Mouse (Mus musculus): Measurements from ENCODE around the gene Psma1. TPM values are rescaled to one million over a fixed set of nuclear protein-coding genes. Genes with fewer than 3 reads are reported as not detected.

Psma1 gene
- total RNA-seq, 2 experiments from 2014 or later, result 134 to 146 TPM

DNA sequence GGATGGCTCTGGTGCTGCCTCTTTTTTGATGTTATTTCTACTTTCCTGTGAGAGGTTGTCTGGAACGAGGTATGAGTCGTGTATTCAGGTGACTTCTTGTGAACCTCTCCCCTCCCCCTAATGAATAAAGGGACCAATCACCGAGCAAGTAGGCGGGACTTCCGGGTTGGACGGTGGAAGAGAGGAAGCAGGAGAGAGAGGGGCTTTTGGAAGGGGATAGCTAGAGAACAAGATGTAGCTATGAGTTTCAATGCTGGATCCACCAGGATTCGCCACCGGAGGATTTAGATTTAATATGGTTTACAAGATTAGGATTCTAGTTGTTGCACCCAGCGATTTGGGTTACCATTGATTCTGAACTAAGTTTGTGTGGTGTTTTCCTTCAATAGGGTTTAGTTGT, 7.1 kb upstream of the Psma1 start:
- intact Hi-C loops (cut with DNase I), result loop anchor here (5.0 kb wide), 1 partner anchor 34 kb away; no protein-coding TSS in a partner anchor
- DNase-seq (ENCODE audit: low spot score), result no peak

DNA sequence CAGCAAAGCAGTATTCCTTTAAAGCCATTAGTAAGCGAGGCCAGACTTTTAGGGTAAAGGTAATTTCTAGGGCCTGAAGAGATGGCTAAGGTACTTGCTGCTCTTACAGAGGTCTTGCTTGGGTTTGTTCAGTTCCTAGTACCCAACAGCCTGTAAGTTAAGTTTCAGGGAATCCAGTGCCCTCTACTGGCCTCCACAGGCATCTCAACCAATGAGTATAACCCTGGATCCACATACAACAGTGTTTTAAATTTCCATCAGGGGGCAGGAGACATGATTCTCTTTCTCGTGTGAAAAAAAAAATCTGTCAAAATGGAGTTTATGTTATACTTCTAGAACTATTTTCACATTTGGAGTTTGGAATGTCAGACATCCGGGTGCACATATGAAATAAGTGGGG, 5.8 kb upstream of the Psma1 start:
- intact Hi-C loops (cut with DNase I), result loop anchor here (5.0 kb wide), 1 partner anchor 36 kb away; no protein-coding TSS in a partner anchor

GRCm38 (mm10) chr7:114275372-114276004, 430 bp downstream of the Psma1 start:
- intact Hi-C loops (cut with DNase I), result loop anchor here (2.0 to 10.0 kb wide), 3 partner anchors 19 to 219 kb away; partner anchors contain the start of gene Pde3b
- DNase-seq (ENCODE audit: low spot score), result no peak

More for the DNA sequence above, 5.8 kb upstream of the Psma1 start:
- no peak for DNase-seq (ENCODE audit: low spot score)

DNA sequence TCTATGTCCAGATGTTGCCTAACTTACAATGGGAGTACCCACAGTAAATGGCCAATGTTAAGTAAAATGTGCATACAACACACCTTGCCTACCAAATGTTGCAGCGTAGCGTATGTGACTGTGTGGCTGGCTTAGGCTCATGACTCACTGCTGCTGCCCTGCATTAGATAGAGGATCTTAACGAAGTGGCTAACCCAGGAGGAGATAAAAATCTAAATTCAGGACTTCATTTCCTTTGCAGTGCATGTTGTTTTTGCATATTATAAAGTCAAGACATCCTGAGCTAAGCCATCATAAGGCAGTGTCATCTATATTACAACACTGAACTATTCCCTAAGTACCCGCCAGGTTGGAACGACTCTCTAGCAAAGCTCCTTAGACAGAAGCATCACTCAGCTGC, 7.5 kb downstream of the Psma1 start:
- DNase-seq (ENCODE audit: low spot score), result no peak
- intact Hi-C loops (cut with DNase I), result no loop called here

DNA sequence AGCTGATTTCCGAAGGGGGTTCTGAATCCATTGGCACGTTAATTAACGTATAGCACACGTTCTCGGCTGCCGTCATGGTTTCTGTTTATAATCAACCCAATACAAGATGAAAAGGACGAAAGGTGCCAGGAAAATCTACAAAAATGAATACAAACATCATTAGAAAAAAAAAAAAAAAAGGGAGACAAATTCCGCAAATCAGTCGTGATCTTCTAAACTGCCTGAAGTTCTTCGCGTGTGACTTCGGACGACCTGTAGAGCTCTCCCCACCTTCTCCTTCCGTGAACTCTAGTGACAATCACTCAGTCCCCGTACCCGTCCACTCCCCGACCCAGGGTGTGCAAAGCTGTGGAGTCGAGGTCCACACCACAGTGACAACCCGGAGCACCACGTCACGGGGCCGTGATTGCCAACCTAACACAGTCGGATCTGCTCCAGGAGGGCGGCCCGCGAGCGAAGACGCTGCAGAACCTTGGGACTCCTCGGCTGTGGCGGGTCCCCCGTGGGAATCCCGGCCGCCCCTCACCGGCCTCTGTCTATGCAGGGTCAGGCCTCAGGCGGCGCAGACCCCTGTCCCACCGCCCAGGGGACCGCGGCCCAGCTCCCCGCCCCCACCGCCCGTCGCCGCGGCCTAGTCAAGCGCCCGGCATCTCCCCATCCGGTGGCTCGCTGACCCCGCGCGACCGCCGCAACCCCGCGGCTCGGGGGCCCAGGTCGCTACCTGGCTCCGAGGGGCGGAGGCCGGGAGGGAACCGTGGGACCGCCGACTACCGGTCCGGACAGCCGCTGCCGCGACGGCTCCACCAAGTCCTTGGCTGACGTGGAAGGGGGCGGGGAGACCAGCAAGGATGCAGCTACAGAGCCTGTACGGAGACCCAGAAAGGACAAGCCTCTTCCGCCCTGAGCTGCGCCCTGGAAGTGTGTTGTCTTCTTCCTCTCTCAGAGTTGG, 21.8 kb downstream of the Psma1 start, which contains the start of gene Copb1:
Gene Copb1, minus strand, starts transcription at position 827 of the 949 bp plus-strand sequence.
- intact Hi-C loops (cut with DNase I), result no loop called here
- peak; percentile 84 for DNase-seq (ENCODE audit: low spot score)

DNA sequence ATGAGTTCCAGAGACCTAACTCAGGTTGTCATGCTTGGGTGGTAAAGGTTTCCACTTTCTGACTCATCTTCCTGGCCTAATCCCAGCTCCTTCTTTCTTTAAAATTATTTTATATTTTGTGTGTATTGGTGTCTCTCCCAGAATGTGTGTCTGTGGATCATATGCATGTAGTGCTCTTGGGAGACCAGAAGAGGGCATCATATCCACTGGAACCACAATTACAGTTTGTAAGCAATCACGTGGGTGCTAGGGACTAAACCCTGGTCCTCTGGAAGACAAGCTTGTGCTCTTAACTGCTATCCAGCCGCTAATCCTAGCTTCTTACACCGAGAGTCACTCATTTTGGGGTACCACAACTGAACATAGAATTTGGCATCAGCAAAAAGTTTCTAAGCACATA, 24.2 kb downstream of the Psma1 start:
- no peak for DNase-seq (ENCODE audit: low spot score)
- intact Hi-C loops (cut with DNase I), result no loop called here

DNA sequence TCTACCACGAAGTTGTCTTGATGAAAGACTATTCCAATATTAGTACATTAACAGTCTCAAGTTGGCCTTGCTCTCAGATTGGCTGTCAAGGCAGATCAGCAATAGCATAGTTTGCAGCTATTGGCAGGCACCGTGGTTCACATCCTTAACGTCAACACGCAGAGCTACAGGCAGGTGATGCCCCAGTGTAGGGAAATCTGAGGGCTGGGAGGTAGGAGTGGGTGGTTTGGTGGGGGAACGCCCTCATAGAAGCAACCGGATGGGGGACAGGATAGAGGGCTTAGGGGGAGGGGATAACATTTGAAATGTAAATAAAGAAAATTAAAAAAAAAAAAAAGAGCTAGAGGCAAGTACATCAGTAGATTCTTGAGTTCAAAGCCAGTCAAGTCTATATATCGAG, 41.9 kb downstream of the Psma1 start:
- intact Hi-C loops (cut with DNase I), result no loop called here
- DNase-seq (ENCODE audit: low spot score), result no peak

- intact Hi-C loops (cut with DNase I), result no loop called here
- DNase-seq (ENCODE audit: low spot score), result no peak
Measured at GRCm38 (mm10) chr7:114232982-114233381, 42.9 kb downstream of the Psma1 start.

DNA sequence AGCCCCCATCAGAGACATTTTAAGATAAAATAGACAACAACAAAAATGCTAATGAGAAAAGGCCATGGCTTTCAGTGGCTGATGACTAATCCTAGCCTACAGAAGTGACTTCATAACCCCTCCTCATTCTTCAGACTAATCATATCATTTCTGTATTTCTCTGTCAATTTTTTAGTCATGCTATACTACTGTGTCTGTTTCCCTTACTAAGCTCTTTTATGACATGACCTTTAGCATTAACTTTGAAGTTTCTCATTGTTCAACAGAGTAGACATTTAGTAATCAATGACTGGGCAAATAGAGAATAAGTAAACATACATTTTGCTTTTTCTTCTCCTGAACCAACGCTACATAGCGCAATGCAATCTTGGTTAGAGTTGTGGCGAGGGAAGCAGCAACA, 44.1 kb downstream of the Psma1 start:
- intact Hi-C loops (cut with DNase I), result no loop called here
- DNase-seq (ENCODE audit: low spot score), result no peak

DNA sequence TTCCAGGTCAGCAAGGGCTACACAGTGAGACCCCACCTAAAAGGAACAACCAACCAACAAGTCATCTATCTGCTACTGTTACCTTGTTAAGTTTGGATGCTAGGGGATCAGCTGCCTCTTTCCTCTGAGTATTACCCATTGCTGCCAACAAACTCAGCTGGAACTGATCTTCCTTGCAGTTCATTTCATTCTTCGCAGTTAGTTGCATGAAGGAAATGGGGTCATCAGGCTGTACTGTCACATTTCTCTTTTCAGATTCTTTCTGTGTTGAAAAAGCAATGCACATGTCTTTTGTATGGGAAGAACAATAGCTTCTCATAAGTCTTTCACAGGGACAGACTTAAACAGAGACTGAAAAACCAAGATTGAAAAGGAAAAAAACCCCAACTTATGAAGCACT, 49.4 kb downstream of the Psma1 start:
- no peak for DNase-seq (ENCODE audit: low spot score)
- intact Hi-C loops (cut with DNase I), result no loop called here

DNA sequence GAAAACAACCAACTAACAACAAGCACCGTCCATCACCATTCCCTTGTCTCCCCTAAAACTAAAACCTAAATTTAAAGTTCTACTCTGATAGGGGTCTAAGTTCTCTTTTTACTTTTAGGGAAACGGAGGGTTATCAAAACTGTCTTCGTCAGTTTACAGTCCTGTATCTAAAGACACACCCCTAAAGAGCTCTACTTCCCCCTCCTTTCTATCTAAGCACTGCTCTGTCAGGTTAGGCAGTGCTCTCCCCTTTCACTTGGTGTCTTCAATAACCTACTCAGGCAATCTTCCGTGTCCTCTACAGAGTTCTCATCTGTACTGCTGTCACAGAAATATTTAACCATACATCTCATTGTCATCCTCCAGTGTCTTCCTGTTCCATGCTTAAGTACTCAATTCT, 55.5 kb downstream of the Psma1 start:
- no peak for DNase-seq (ENCODE audit: low spot score)
- intact Hi-C loops (cut with DNase I), result no loop called here

GRCm38 (mm10) chr7:114216908-114217307, 59.0 kb downstream of the Psma1 start:
- DNase-seq (ENCODE audit: low spot score), result no peak
- intact Hi-C loops (cut with DNase I), result no loop called here

Other genes starting within 250 kb of the Psma1 start
- 10 to 100 TPM; 48.2 to 50.2 TPM for gene Rras2, start 158.3 kb downstream of the Psma1 start, total RNA-seq (2021)
- 10 to 100 TPM; 40.0 to 44.6 TPM for gene Copb1, start 21.4 kb downstream of the Psma1 start, total RNA-seq (2021)
- gene Pde3b, start 139.2 kb upstream of the Psma1 start, total RNA-seq (2021), result 1 to 10 TPM; 3.9 to 4.1 TPM